Mouse (Mus musculus): ENCODE results near the gene Rhob.

The Rhob gene

DNA sequence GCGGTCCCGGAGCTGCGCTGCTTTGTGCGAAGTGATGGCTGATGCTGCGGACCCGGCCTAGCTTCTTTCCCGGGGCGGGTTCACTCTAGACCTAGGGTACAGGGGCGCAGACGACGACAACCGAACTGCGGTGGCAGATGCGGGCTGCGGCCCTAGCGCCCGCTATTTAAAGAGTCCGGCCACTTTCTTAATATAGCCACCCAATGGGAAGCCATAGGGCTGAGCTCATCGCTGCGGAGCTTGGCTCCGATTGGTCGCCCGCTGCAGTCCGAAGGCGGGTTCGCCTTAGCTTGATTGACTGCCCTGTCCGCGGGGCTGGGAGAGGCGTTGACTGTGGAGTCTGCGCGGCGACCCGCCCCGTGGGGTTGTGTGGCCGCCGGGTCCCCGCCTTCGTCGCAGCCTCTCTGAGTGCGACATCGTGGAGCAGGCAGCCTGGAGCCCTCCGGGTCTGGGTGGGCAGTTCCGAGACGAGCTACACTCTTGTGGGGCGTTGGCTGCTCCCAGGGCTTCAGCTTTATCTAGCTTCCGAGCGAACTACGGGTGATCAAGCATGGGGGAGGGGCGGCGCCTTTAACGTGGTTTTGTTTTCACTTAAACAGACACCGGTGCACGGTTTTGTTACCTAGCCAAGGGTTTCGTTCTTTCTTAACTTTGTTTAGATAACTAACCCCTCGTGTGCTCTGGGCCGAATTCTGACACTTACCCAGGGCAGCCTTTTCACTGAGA, at the start of gene Rhob:
Gene Rhob (minus strand): TSS at position 139 of the 726 bp plus-strand sequence.
- peak; percentile 92 for DNase-seq (ENCODE audit: low spot score)

- peak; percentile 61 for DNase-seq (ENCODE audit: low spot score)
Measured at GRCm38 (mm10) chr12:8547357-8547756, 47.5 kb upstream of the Rhob start.

DNA sequence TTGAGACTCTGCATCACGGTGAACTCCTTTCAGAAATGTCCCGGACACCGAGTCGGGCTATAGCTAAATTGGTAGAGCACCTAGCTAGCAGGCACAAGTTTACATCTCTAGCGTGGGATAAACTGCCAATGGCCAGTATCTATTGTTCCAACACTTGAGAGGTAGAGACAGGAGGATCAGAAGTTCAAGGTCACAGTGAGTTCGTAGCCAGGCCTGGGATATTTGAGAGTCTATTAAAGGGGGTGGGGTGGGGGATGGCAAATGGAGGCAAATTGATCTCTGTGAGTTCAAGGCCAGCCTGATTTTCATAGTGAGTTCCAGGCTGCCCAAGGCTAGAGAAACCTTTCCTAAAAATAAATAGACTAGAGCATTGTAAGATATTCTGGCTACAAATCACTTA, 47.0 kb upstream of the Rhob start:
- no peak for DNase-seq (ENCODE audit: low spot score)

- DNase-seq (ENCODE audit: low spot score), result no peak
Measured at GRCm38 (mm10) chr12:8545066-8545610, 45.3 kb upstream of the Rhob start.

- no peak for DNase-seq (ENCODE audit: low spot score)
Measured at GRCm38 (mm10) chr12:8542371-8542770, 42.6 kb upstream of the Rhob start.

DNA sequence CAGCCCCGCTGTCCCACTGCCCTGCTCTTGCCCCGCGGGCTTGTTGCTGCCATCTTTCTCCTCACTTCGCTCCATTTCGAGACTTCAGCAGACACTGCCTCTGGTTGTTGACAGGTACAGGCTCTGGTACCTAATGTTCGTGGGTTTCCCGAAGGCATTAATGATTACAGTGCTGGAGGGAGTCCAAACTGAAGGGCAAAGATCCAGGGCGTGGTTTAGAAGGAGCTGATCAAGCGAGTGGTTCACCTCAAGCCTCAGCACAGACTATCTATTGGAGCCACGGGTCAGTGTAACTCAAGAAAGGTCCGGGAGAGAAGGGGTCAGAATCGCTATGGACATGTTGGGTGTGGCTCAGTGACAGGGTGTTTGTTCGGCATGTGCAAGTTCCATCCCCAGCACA, 39.7 kb upstream of the Rhob start:
- DNase-seq (ENCODE audit: low spot score), result no peak

DNA sequence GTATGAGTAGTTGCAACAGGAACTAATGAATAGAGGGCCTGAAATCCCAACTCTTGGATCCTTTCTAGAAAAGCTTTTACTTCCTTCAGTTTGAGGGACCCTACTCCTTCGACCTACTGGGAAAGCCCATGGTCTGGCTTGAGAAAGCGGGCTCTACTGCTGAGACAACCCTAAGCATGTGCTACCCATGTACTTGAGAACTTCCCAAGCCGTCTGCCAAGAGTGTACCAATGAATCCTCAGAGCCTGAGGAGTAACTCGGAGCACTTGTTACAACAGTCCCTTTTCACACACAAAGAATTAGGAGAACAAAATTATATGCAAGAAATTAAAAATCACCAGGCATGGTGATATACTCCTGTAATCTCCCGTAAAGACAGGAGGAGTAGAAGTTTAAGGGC, 37.5 kb upstream of the Rhob start:
- DNase-seq (ENCODE audit: low spot score), result no peak

GRCm38 (mm10) chr12:8536221-8536965, 36.6 kb upstream of the Rhob start:
- DNase-seq (ENCODE audit: low spot score), result no peak

- no peak for DNase-seq (ENCODE audit: low spot score)
Measured at GRCm38 (mm10) chr12:8535596-8535995, 35.8 kb upstream of the Rhob start.

- no peak for DNase-seq (ENCODE audit: low spot score)
Measured at GRCm38 (mm10) chr12:8534915-8535314, 35.1 kb upstream of the Rhob start.

GRCm38 (mm10) chr12:8527770-8528169, 28.0 kb upstream of the Rhob start:
- no peak for DNase-seq (ENCODE audit: low spot score)

GRCm38 (mm10) chr12:8527175-8527574, 27.4 kb upstream of the Rhob start:
- no peak for DNase-seq (ENCODE audit: low spot score)

GRCm38 (mm10) chr12:8524062-8524461, 24.3 kb upstream of the Rhob start:
- no peak for DNase-seq (ENCODE audit: low spot score)

GRCm38 (mm10) chr12:8522711-8523110, 22.9 kb upstream of the Rhob start:
- no peak for DNase-seq (ENCODE audit: low spot score)

GRCm38 (mm10) chr12:8521375-8522047, 21.7 kb upstream of the Rhob start:
- peak; percentile 56 for DNase-seq (ENCODE audit: low spot score)

GRCm38 (mm10) chr12:8519431-8520160, 19.8 kb upstream of the Rhob start:
- DNase-seq (ENCODE audit: low spot score), result no peak

- DNase-seq (ENCODE audit: low spot score), result no peak
Measured at GRCm38 (mm10) chr12:8511037-8511882, 11.5 kb upstream of the Rhob start.

DNA sequence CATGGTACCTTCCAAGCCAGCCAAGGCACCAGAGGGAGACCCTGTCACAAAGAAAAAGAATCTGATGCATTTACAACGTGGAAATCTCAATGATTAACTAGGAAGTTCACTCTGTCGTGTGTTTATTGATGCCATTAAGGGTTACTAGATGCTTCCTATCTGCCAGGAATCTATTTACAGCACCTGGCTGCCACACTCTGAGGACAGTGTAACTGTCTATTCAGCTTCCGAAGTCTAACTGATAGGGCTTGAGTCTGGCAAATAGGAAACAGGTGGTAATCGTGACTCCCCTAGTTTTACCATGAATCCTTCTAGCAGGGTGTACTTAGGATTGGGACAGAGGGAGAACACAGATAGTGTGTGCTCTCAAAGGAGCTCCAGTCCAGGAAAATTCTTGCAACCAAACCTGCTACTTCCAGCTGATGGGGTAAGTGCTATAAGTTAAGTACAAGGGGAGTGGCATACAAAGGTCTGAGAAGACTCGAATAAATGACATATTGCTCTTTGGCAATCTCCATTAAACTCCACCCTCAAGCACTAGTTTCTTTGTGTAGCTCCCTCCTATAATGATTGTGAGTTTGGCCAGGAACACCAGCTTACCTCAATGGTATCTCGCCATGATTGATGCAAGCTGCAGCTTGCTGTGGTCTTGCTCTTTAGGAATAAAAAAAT, 10.6 kb upstream of the Rhob start:
- no peak for DNase-seq (ENCODE audit: low spot score)

- no peak for DNase-seq (ENCODE audit: low spot score)
Measured at GRCm38 (mm10) chr12:8509693-8510092, 9.9 kb upstream of the Rhob start.

- DNase-seq (ENCODE audit: low spot score), result no peak
Measured at GRCm38 (mm10) chr12:8506954-8507707, 7.3 kb upstream of the Rhob start.

Data from testis, postnatal 10 days (tissue).